Mouse (Mus musculus) cerebellum, postnatal 36 days (tissue): ENCODE data around the gene Gm49721.
"Not testable (repeated sequence)": the region's sequence is repeated elsewhere in the genome, so short reads cannot be mapped to it uniquely, and the experiment has no call there.

Experiments used
- DNase-seq, 2 experiments: peaks; one replicate each; pipeline ENCODE4 v3.0.0; 2021 to 2022; ENCODE audit warnings: mixed read lengths in 2 of 2

The Gm49721 gene

GRCm38 (mm10) chr17:6978287-6979248 is at the start of gene Gm49721:
Gm49721 (plus strand) TSS chr17:6978904.
- DNase-seq: peak; percentile 41 to 42

- DNase-seq: not testable (repeated sequence)
These were observed 47.1 kb upstream of the Gm49721 start for GRCm38 (mm10) chr17:6931625-6932024.

- DNase-seq: not testable (repeated sequence)
These were observed 36.1 kb upstream of the Gm49721 start for GRCm38 (mm10) chr17:6942560-6942959.

GRCm38 (mm10) chr17:6947637-6947983 is 31.1 kb upstream of the Gm49721 start:
- not testable (repeated sequence) for DNase-seq

- DNase-seq: peak; percentile 54 to 59
These were observed 30.5 kb upstream of the Gm49721 start, which contains the start of gene Rsph3b for GRCm38 (mm10) chr17:6947984-6948768. Rsph3b (minus strand) TSS chr17:6948682.

- not testable (repeated sequence) for DNase-seq
These were observed 29.9 kb upstream of the Gm49721 start for GRCm38 (mm10) chr17:6948769-6949228.

GRCm38 (mm10) chr17:6958881-6959280 is 19.8 kb upstream of the Gm49721 start:
- DNase-seq: not testable (repeated sequence)

GRCm38 (mm10) chr17:6959543-6960259 is 19.0 kb upstream of the Gm49721 start:
- not testable (repeated sequence) for DNase-seq

GRCm38 (mm10) chr17:6960349-6960748 is 18.4 kb upstream of the Gm49721 start:
- not testable (repeated sequence) for DNase-seq

- peak; percentile 36 to 58 for DNase-seq
These were observed 17.9 kb upstream of the Gm49721 start, which contains the start of gene Tagap1 for GRCm38 (mm10) chr17:6960776-6961175. Tagap1 (minus strand) TSS chr17:6961156.

GRCm38 (mm10) chr17:6961181-6962000 is 17.3 kb upstream of the Gm49721 start:
- peak in 1 of 2 experiments; percentile 53 for DNase-seq

- not testable (repeated sequence) for DNase-seq
These were observed 16.4 kb upstream of the Gm49721 start for GRCm38 (mm10) chr17:6962339-6962738.

GRCm38 (mm10) chr17:6962936-6963335 is 15.8 kb upstream of the Gm49721 start:
- DNase-seq: not testable (repeated sequence)

- DNase-seq: peak in 1 of 2 experiments; percentile 43
These were observed 13.3 kb upstream of the Gm49721 start for GRCm38 (mm10) chr17:6965364-6965763.

GRCm38 (mm10) chr17:6967673-6968072 is 11.0 kb upstream of the Gm49721 start:
- DNase-seq: not testable (repeated sequence)

- DNase-seq: not testable (repeated sequence)
These were observed 8.4 kb upstream of the Gm49721 start, which contains the start of gene Rnaset2b for GRCm38 (mm10) chr17:6970334-6970733. Rnaset2b (plus strand) TSS chr17:6970634.

GRCm38 (mm10) chr17:6971238-6971637 is 7.5 kb upstream of the Gm49721 start:
- DNase-seq: not testable (repeated sequence)

GRCm38 (mm10) chr17:6972836-6973396 is 5.8 kb upstream of the Gm49721 start:
- DNase-seq: not testable (repeated sequence)

GRCm38 (mm10) chr17:6974985-6975384 is 3.7 kb upstream of the Gm49721 start:
- not testable (repeated sequence) for DNase-seq

GRCm38 (mm10) chr17:6979380-6979779 is 676 bp downstream of the Gm49721 start:
- not testable (repeated sequence) for DNase-seq

- DNase-seq: not testable (repeated sequence)
These were observed 1.4 kb downstream of the Gm49721 start for GRCm38 (mm10) chr17:6980144-6980543.
